Mouse (Mus musculus) forebrain, embryonic 12.5 days (tissue): ENCODE measurements around the gene Hist2h4. TPM values are rescaled to one million over a fixed set of nuclear protein-coding genes. Genes with fewer than 3 reads are reported as not detected.
A peak's percentile ranks its signal among the peaks of the same experiment; 100 is the strongest.
"Not testable (repeated sequence)": the region's sequence is repeated elsewhere in the genome, so short reads cannot be mapped to it uniquely, and the experiment has no call there.

Experiments used
- ATAC-seq: fragments of 200-750 bp; cut with Nextera tagmentation; 2 replicates; pipeline ENCODE4 v1.8.0; 2017; ENCODE audit warnings: moderate TSS enrichment; ENCODE audit not compliant: low FRiP score
- H3K27ac ChIP-seq: fragments of 300-500 bp; sonication (generic); 2 replicates; pipeline ENCODE4 v1.5.1; 2016; ENCODE audit warnings: mild to moderate bottlenecking
- H3K27me3 ChIP-seq: fragments of 300-500 bp; sonication (generic); 2 replicates; pipeline ENCODE4 v1.6.1; 2016; ENCODE audit warnings: mild to moderate bottlenecking
- H3K36me3 ChIP-seq: fragments of 300-500 bp; sonication (generic); replicated peaks from 2 replicates; pipeline ENCODE4 v1.6.1; 2016; ENCODE audit warnings: mild to moderate bottlenecking
- H3K4me1 ChIP-seq: fragments of 300-500 bp; sonication (generic); 2 replicates; pipeline ENCODE4 v1.6.1; 2016
- H3K4me2 ChIP-seq: fragments of 300-500 bp; sonication (generic); 2 replicates; pipeline ENCODE4 v1.6.1; 2016; ENCODE audit warnings: mild to moderate bottlenecking, moderate library complexity
- H3K4me3 ChIP-seq: fragments of 300-500 bp; sonication (generic); replicated peaks from 2 replicates; pipeline ENCODE4 v1.5.1; 2016; ENCODE audit warnings: mild to moderate bottlenecking
- H3K9ac ChIP-seq: fragments of 300-500 bp; sonication (generic); 2 replicates; pipeline ENCODE4 v1.6.1; 2016; ENCODE audit warnings: mild to moderate bottlenecking
- H3K9me3 ChIP-seq: fragments of 300-500 bp; sonication (generic); 2 replicates; pipeline ENCODE4 v1.6.1; 2016
- WGBS: fragments of 180-500 bp; shearing (Covaris S2); methylation state at CpG from one replicate; pipeline ENCODE4 v1.1.7; 2016; 5-methylcytosine and 5-hydroxymethylcytosine counted together
- polyA plus RNA-seq: library from polyadenylated mRNA; unstranded; fragments of >200 nt; fragmentation: Nextera tagmentation; extraction: Ambion mirVana; gene quantifications from 2 replicates; pipeline ENCODE4 v1.2.1, GENCODE M21; 2016

Gene Hist2h4
- polyA plus RNA-seq, 1 experiment from 2014 or later: 19.5 TPM

- no peak for ATAC-seq
- H3K27ac ChIP-seq: peak overlapping the region; percentile 63; the same call in 1 of the 2 replicates
- peak overlapping the region; percentile 60 for H3K4me2 ChIP-seq
- no peaks in the 10 kb centered on the region for H3K27me3 ChIP-seq
- H3K4me1 ChIP-seq: peaks cover 25% of the 10 kb centered on the region
- no peaks in the 10 kb centered on the region for H3K9me3 ChIP-seq
- no peak overlapping the region for H3K9ac ChIP-seq
- 0 out of 2 replicates have a peak overlapping the region, but pooled peaks have one; percentile 45 for H3K4me3 ChIP-seq
- H3K36me3 ChIP-seq: no peaks in the 10 kb centered on the region
- 55% methylated on average over 4 of the region's 4 CpGs for WGBS
Measured at GRCm38 (mm10) chr3:96249034-96249345, 14.1 kb downstream of the Hist2h4 start.

- H3K4me1 ChIP-seq: peaks cover 28% of the 10 kb centered on the region
- no peaks in the 10 kb centered on the region for H3K27me3 ChIP-seq
- H3K9ac ChIP-seq: peak overlapping the region; percentile 75
- peak overlapping the region; percentile 45 for H3K4me3 ChIP-seq
- no peak for ATAC-seq
- no peaks in the 10 kb centered on the region for H3K9me3 ChIP-seq
- H3K27ac ChIP-seq: peak overlapping the region; percentile 88
- peak overlapping the region; percentile 60 for H3K4me2 ChIP-seq
- WGBS: 48% methylated on average over 6 of the region's 6 CpGs
- H3K36me3 ChIP-seq: no peaks in the 10 kb centered on the region
Measured at GRCm38 (mm10) chr3:96248141-96249033, 14.7 kb downstream of the Hist2h4 start.

GRCm38 (mm10) chr3:96247356-96248140 is 15.6 kb downstream of the Hist2h4 start:
- H3K9me3 ChIP-seq: no peaks in the 10 kb centered on the region
- ATAC-seq: no peak
- no peaks in the 10 kb centered on the region for H3K27me3 ChIP-seq
- peak overlapping the region; percentile 75 for H3K9ac ChIP-seq
- 3% methylated on average over 11 of the region's 11 CpGs for WGBS
- H3K4me1 ChIP-seq: peaks cover 28% of the 10 kb centered on the region
- peak overlapping the region; percentile 60 for H3K4me2 ChIP-seq
- H3K27ac ChIP-seq: peak overlapping the region; percentile 88
- H3K4me3 ChIP-seq: peak overlapping the region; percentile 45
- no peaks in the 10 kb centered on the region for H3K36me3 ChIP-seq

GRCm38 (mm10) chr3:96246427-96246856 is 16.7 kb downstream of the Hist2h4 start, which contains the start of gene Hist2h3c1:
Gene Hist2h3c1, plus strand, starts transcription at chr3:96246685.
- Histone ChIP-seq H3K4me3 (peak within 1 kb of the TSS; percentile 45), H3K4me1 (peaks cover 28% of the 10 kb centered on the region)

GRCm38 (mm10) chr3:96246018-96246417 is 17.1 kb downstream of the Hist2h4 start:
- H3K27ac ChIP-seq: peak overlapping the region; percentile 84
- 0% methylated on average over 10 of the region's 21 CpGs for WGBS
- H3K9ac ChIP-seq: 0 out of 2 replicates have a peak overlapping the region, but pooled peaks have one; percentile 51
- H3K4me2 ChIP-seq: peak overlapping the region; percentile 44
- H3K36me3 ChIP-seq, H3K9me3 ChIP-seq, H3K27me3 ChIP-seq, ATAC-seq: not testable (repeated sequence)
- H3K4me1 ChIP-seq: peaks cover 28% of the 10 kb centered on the region
- peak overlapping the region; percentile 35 for H3K4me3 ChIP-seq

More at GRCm38 (mm10) chr3:96246427-96246856, 16.7 kb downstream of the Hist2h4 start, which contains the start of gene Hist2h3c1:
- 0% methylated on average over 16 of the region's 47 CpGs for WGBS
- not testable (repeated sequence) for H3K27me3 ChIP-seq, H3K36me3 ChIP-seq, H3K9me3 ChIP-seq
- Histone ChIP-seq H3K4me2 (peak within 1 kb of the TSS; percentile 60), H3K9ac (peak within 1 kb of the TSS; percentile 75), H3K27ac (peak within 1 kb of the TSS; percentile 88)
- ATAC-seq: peak; percentile 91

GRCm38 (mm10) chr3:96245003-96245886 is 17.9 kb downstream of the Hist2h4 start, which contains the start of gene Hist2h2aa1:
Gene Hist2h2aa1, plus strand, starts transcription at chr3:96245497.
- Histone ChIP-seq H3K4me1 (peaks cover 31% of the 10 kb centered on the region), H3K4me3 (peak within 1 kb of the TSS; percentile 48), H3K9ac (peak within 1 kb of the TSS; percentile 78), H3K4me2 (peak within 1 kb of the TSS; percentile 56), H3K27ac (peak within 1 kb of the TSS; percentile 98)
- under 1% methylated on average over 32 of the region's 88 CpGs for WGBS
- ATAC-seq: peak; percentile 91
- H3K9me3 ChIP-seq, H3K27me3 ChIP-seq, H3K36me3 ChIP-seq: not testable (repeated sequence)

GRCm38 (mm10) chr3:96243921-96244572 is 19.1 kb downstream of the Hist2h4 start:
- H3K4me1 ChIP-seq: peaks cover 31% of the 10 kb centered on the region

GRCm38 (mm10) chr3:96240799-96241197 is 22.3 kb downstream of the Hist2h4 start:
- Histone ChIP-seq H3K4me1 (peaks cover 32% of the 10 kb centered on the region), H3K4me2 (peak overlapping the region; percentile 42), H3K9ac (peak overlapping the region; percentile 44), H3K27me3 (no peaks in the 10 kb centered on the region), H3K4me3 (no peak overlapping the region; the same call in 1 of the 2 replicates), H3K9me3 (no peaks in the 10 kb centered on the region), H3K36me3 (no peaks in the 10 kb centered on the region), H3K27ac (peak overlapping the region; percentile 89)
- ATAC-seq: no peak
- 73% methylated on average over 9 of the region's 9 CpGs for WGBS

More at GRCm38 (mm10) chr3:96243921-96244572, 19.1 kb downstream of the Hist2h4 start:
- no peaks in the 10 kb centered on the region for H3K36me3 ChIP-seq
- WGBS: 86% methylated on average over 7 of the region's 7 CpGs
- no peaks in the 10 kb centered on the region for H3K27me3 ChIP-seq
- H3K9me3 ChIP-seq: no peaks in the 10 kb centered on the region
- H3K27ac ChIP-seq: peak overlapping the region; percentile 98
- peak overlapping the region; percentile 78 for H3K9ac ChIP-seq
- peak overlapping the region; percentile 48; the same call in 1 of the 2 replicates for H3K4me3 ChIP-seq
- peak overlapping the region; percentile 56 for H3K4me2 ChIP-seq
- no peak for ATAC-seq

- WGBS: 5% methylated on average over 34 of the region's 85 CpGs
- H3K4me3 ChIP-seq: peak within 1 kb of the TSS; percentile 36
- ATAC-seq: peak; percentile 88
- not testable (repeated sequence) for H3K36me3 ChIP-seq, H3K27me3 ChIP-seq, H3K9me3 ChIP-seq
- peak within 1 kb of the TSS; percentile 89 for H3K27ac ChIP-seq
- H3K4me1 ChIP-seq: peaks cover 32% of the 10 kb centered on the region
- H3K9ac ChIP-seq: peak within 1 kb of the TSS; percentile 44
- peak within 1 kb of the TSS; percentile 46 for H3K4me2 ChIP-seq
Measured at GRCm38 (mm10) chr3:96239949-96240798, 22.9 kb downstream of the Hist2h4 start, which contains the start of gene Hist2h2aa2. Gene Hist2h2aa2, minus strand, starts transcription at chr3:96240276.

GRCm38 (mm10) chr3:96238954-96239793 is 23.9 kb downstream of the Hist2h4 start, which contains the start of gene Hist2h3c2:
Gene Hist2h3c2, minus strand, starts transcription at chr3:96239127.
- Histone ChIP-seq H3K4me3 (peak within 1 kb of the TSS; percentile 50), H3K27ac (peak within 1 kb of the TSS; percentile 89), H3K9ac (peak within 1 kb of the TSS; percentile 79), H3K4me1 (peaks cover 26% of the 10 kb centered on the region), H3K4me2 (peak within 1 kb of the TSS; percentile 61)
- not testable (repeated sequence) for H3K9me3 ChIP-seq, H3K36me3 ChIP-seq, H3K27me3 ChIP-seq
- 0% methylated on average over 21 of the region's 68 CpGs for WGBS
- peak; percentile 90 for ATAC-seq
